Mouse (Mus musculus) spleen, adult 2 months (tissue): Measurements from ENCODE around the gene Glra1.

Experiments
- CTCF ChIP-seq: fragments of 200-500 bp; IDR thresholded peaks from 2 replicates; pipeline ENCODE4 v1.5.1; 2011; ENCODE audit warnings: mild to moderate bottlenecking, inconsistent platforms; ENCODE audit not compliant: insufficient read depth, insufficient read length, insufficient replicate concordance; ENCODE audit errors: extremely low read depth
- POLR2A ChIP-seq: fragments of 200-500 bp; IDR thresholded peaks from 2 replicates; pipeline ENCODE4 v1.6.1; 2011; ENCODE audit warnings: low read depth, low read length, inconsistent platforms

GRCm38 (mm10) chr11:55542671-55543070 lies 65.3 kb downstream of the Glra1 start:
- TF ChIP-seq CTCF: no peak
- TF ChIP-seq POLR2A: no peak
